Mouse (Mus musculus) ES-Bruce4 (cell line): ENCODE measurements around the gene Bdkrb2. TPM values are rescaled to one million over a fixed set of nuclear protein-coding genes. Genes with fewer than 3 reads are reported as not detected.

Experiments used
- H3K27ac ChIP-seq: 2 replicates; pipeline ENCODE4 v1.5.1; 2012; ENCODE audit warnings: low read length, inconsistent platforms; ENCODE audit not compliant: insufficient read depth
- H3K27me3 ChIP-seq: 2 replicates; pipeline ENCODE4 v1.6.1; 2012; ENCODE audit warnings: mild to moderate bottlenecking, low read length, inconsistent platforms; ENCODE audit not compliant: control insufficient read depth, poor library complexity, insufficient read depth, severe bottlenecking
- H3K36me3 ChIP-seq: 2 replicates; pipeline ENCODE4 v1.6.1; 2012; ENCODE audit warnings: inconsistent platforms, mild to moderate bottlenecking, low read length, moderate library complexity; ENCODE audit not compliant: control insufficient read depth, poor library complexity, insufficient read depth, severe bottlenecking
- H3K4me1 ChIP-seq: one replicate; pipeline ENCODE4 v1.8.1; 2011; ENCODE audit warnings: low read length; ENCODE audit not compliant: control insufficient read depth, insufficient read depth
- H3K4me3 ChIP-seq: 2 replicates; pipeline ENCODE4 v1.5.1; 2011; ENCODE audit warnings: low read depth, mild to moderate bottlenecking, low read length
- H3K9ac ChIP-seq: 2 replicates; pipeline ENCODE4 v1.6.1; 2012; ENCODE audit warnings: low read depth, mild to moderate bottlenecking, inconsistent platforms; ENCODE audit not compliant: poor library complexity, severe bottlenecking
- H3K9me3 ChIP-seq: replicated peaks from 2 replicates; pipeline ENCODE4 v1.6.1; 2012; ENCODE audit warnings: mild to moderate bottlenecking, low read length, inconsistent platforms; ENCODE audit not compliant: control insufficient read depth, poor library complexity, insufficient read depth, severe bottlenecking
- CTCF ChIP-seq: IDR thresholded peaks from one replicate; pipeline ENCODE4 v1.8.1; 2011; ENCODE audit warnings: low read depth, low read length
- EP300 ChIP-seq: IDR thresholded peaks from 2 replicates; pipeline ENCODE4 v1.6.1; 2011; ENCODE audit warnings: low read depth, low read length; ENCODE audit not compliant: insufficient read depth
- POLR2A ChIP-seq: IDR thresholded peaks from one replicate; pipeline ENCODE4 v1.8.1; 2011; ENCODE audit warnings: low read length; ENCODE audit not compliant: insufficient read depth
- polyA plus RNA-seq: library from polyadenylated mRNA; stranded (reverse); fragments of >200 nt; gene quantifications from 2 replicates; pipeline ENCODE4 v1.2.4, GENCODE M21; 2011; ENCODE audit warnings: low read depth; ENCODE audit not compliant: missing spikeins, insufficient read depth, insufficient read length

The Bdkrb2 gene
- polyA plus RNA-seq, 1 experiment, result 1.2 TPM

GRCm38 (mm10) chr12:105611748-105612147 is 48.7 kb downstream of the Bdkrb2 start:
- Histone ChIP-seq H3K4me3 (no peak overlapping the region), H3K36me3 (no peaks in the 10 kb centered on the region), H3K4me1 (no peaks in the 10 kb centered on the region), H3K9ac (no peak overlapping the region), H3K9me3 (no peaks in the 10 kb centered on the region), H3K27me3 (no peaks in the 10 kb centered on the region), H3K27ac (no peak overlapping the region)
- TF ChIP-seq CTCF (peak; percentile 84), EP300 (no peak), POLR2A (no peak)

GRCm38 (mm10) chr12:105613559-105613958 is 50.5 kb downstream of the Bdkrb2 start:
- no peaks in the 10 kb centered on the region for H3K4me1 ChIP-seq

GRCm38 (mm10) chr12:105622048-105622447 is 59.0 kb downstream of the Bdkrb2 start:
- peaks cover 31% of the 10 kb centered on the region for H3K36me3 ChIP-seq
- no peaks in the 10 kb centered on the region for H3K4me1 ChIP-seq
- H3K4me3 ChIP-seq, result no peak overlapping the region
- no peak overlapping the region for H3K27ac ChIP-seq
- H3K9ac ChIP-seq, result no peak overlapping the region
- H3K27me3 ChIP-seq, result no peaks in the 10 kb centered on the region
- no peak for TF ChIP-seq EP300
- no peak for TF ChIP-seq CTCF
- TF ChIP-seq POLR2A, result no peak
- H3K9me3 ChIP-seq, result peaks cover 9% of the 10 kb centered on the region; the same call in 1 of the 2 replicates

More at GRCm38 (mm10) chr12:105613559-105613958, 50.5 kb downstream of the Bdkrb2 start:
- no peak overlapping the region for H3K4me3 ChIP-seq
- no peak for TF ChIP-seq EP300
- TF ChIP-seq POLR2A, result no peak
- no peak for TF ChIP-seq CTCF
- H3K9me3 ChIP-seq, result no peaks in the 10 kb centered on the region
- H3K36me3 ChIP-seq, result no peaks in the 10 kb centered on the region
- H3K9ac ChIP-seq, result no peak overlapping the region
- H3K27ac ChIP-seq, result no peak overlapping the region
- no peaks in the 10 kb centered on the region for H3K27me3 ChIP-seq

GRCm38 (mm10) chr12:105622981-105623539 is 60.0 kb downstream of the Bdkrb2 start:
- H3K27ac ChIP-seq, result no peak overlapping the region
- no peak overlapping the region for H3K9ac ChIP-seq
- no peaks in the 10 kb centered on the region for H3K27me3 ChIP-seq
- no peak for TF ChIP-seq POLR2A
- TF ChIP-seq EP300, result no peak
- TF ChIP-seq CTCF, result no peak
- H3K9me3 ChIP-seq, result peaks cover 16% of the 10 kb centered on the region
- peaks cover 31% of the 10 kb centered on the region for H3K36me3 ChIP-seq
- no peaks in the 10 kb centered on the region for H3K4me1 ChIP-seq
- no peak overlapping the region for H3K4me3 ChIP-seq

GRCm38 (mm10) chr12:105625798-105626197 is 62.8 kb downstream of the Bdkrb2 start:
- Histone ChIP-seq H3K27ac (no peak overlapping the region), H3K9ac (no peak overlapping the region), H3K4me1 (no peaks in the 10 kb centered on the region), H3K36me3 (peaks cover 29% of the 10 kb centered on the region), H3K9me3 (peaks cover 19% of the 10 kb centered on the region), H3K4me3 (no peak overlapping the region), H3K27me3 (no peaks in the 10 kb centered on the region)
- TF ChIP-seq CTCF (no peak), POLR2A (no peak)

- Histone ChIP-seq H3K9ac (no peak overlapping the region), H3K36me3 (peaks cover 43% of the 10 kb centered on the region), H3K4me3 (no peak overlapping the region), H3K9me3 (peaks cover 10% of the 10 kb centered on the region), H3K27ac (no peak overlapping the region), H3K27me3 (no peaks in the 10 kb centered on the region), H3K4me1 (no peaks in the 10 kb centered on the region)
- no peak for TF ChIP-seq POLR2A
- no peak for TF ChIP-seq EP300
Measured at GRCm38 (mm10) chr12:105634374-105635067, 71.5 kb downstream of the Bdkrb2 start.
